Mouse (Mus musculus): ENCODE data around the gene Etv6.

The Etv6 gene

GRCm38 (mm10) chr6:134045092-134045868 is 9.8 kb downstream of the Etv6 start:
- DNase-seq = no peak

GRCm38 (mm10) chr6:134046136-134046535 is 10.6 kb downstream of the Etv6 start:
- no peak for DNase-seq

- no peak for DNase-seq
Measured at GRCm38 (mm10) chr6:134047249-134047648, 11.7 kb downstream of the Etv6 start.

- no peak for DNase-seq
Measured at GRCm38 (mm10) chr6:134047974-134048373, 12.5 kb downstream of the Etv6 start.

GRCm38 (mm10) chr6:134048965-134049364 is 13.5 kb downstream of the Etv6 start:
- DNase-seq = no peak

- DNase-seq = no peak
Measured at GRCm38 (mm10) chr6:134050466-134050865, 15.0 kb downstream of the Etv6 start.

GRCm38 (mm10) chr6:134051950-134052349 is 16.4 kb downstream of the Etv6 start:
- DNase-seq = peak; percentile 52

GRCm38 (mm10) chr6:134053146-134053545 is 17.6 kb downstream of the Etv6 start:
- no peak for DNase-seq

- DNase-seq = no peak
Measured at GRCm38 (mm10) chr6:134053566-134053965, 18.1 kb downstream of the Etv6 start.

GRCm38 (mm10) chr6:134055588-134055987 is 20.1 kb downstream of the Etv6 start:
- DNase-seq = no peak

- DNase-seq = no peak
Measured at GRCm38 (mm10) chr6:134058451-134058850, 23.0 kb downstream of the Etv6 start.

- DNase-seq = no peak
Measured at GRCm38 (mm10) chr6:134058886-134059551, 23.5 kb downstream of the Etv6 start.

- DNase-seq = no peak
Measured at GRCm38 (mm10) chr6:134059552-134059891, 24.0 kb downstream of the Etv6 start.

GRCm38 (mm10) chr6:134060036-134060435 is 24.5 kb downstream of the Etv6 start:
- DNase-seq = no peak

- no peak for DNase-seq
Measured at GRCm38 (mm10) chr6:134060811-134061210, 25.3 kb downstream of the Etv6 start.

- peak; percentile 44 for DNase-seq
Measured at GRCm38 (mm10) chr6:134065018-134065725, 29.7 kb downstream of the Etv6 start.

- DNase-seq = no peak
Measured at GRCm38 (mm10) chr6:134066112-134066511, 30.6 kb downstream of the Etv6 start.

- no peak for DNase-seq
Measured at GRCm38 (mm10) chr6:134066996-134067395, 31.5 kb downstream of the Etv6 start.

- DNase-seq = no peak
Measured at GRCm38 (mm10) chr6:134067536-134067935, 32.0 kb downstream of the Etv6 start.

- no peak for DNase-seq
Measured at GRCm38 (mm10) chr6:134072439-134072838, 36.9 kb downstream of the Etv6 start.

GRCm38 (mm10) chr6:134072906-134073305 is 37.4 kb downstream of the Etv6 start:
- DNase-seq = no peak

- no peak for DNase-seq
Measured at GRCm38 (mm10) chr6:134074353-134074752, 38.9 kb downstream of the Etv6 start.

- no peak for DNase-seq
Measured at GRCm38 (mm10) chr6:134075031-134075430, 39.5 kb downstream of the Etv6 start.

- DNase-seq = no peak
Measured at GRCm38 (mm10) chr6:134078016-134078415, 42.5 kb downstream of the Etv6 start.
